Mouse (Mus musculus) CD4-positive, CD25-positive, alpha-beta regulatory T cell, adult 4 months (primary cell): ENCODE results near the gene Grid2. TPM values are rescaled to one million over a fixed set of nuclear protein-coding genes. Genes with fewer than 3 reads are reported as not detected.
"Not testable (repeated sequence)": the region's sequence is repeated elsewhere in the genome, so short reads cannot be mapped to it uniquely, and the experiment has no call there.

Experiments
- ATAC-seq: one replicate; pipeline ENCODE4 v1.8.0; 2017
- polyA plus RNA-seq, 2 experiments: library from polyadenylated mRNA; unstranded; fragments of 100-300 nt; shearing (Covaris generic); gene quantifications; one replicate each; pipeline ENCODE4 v1.2.1; 2017

Grid2 gene
- not detected for polyA plus RNA-seq

DNA sequence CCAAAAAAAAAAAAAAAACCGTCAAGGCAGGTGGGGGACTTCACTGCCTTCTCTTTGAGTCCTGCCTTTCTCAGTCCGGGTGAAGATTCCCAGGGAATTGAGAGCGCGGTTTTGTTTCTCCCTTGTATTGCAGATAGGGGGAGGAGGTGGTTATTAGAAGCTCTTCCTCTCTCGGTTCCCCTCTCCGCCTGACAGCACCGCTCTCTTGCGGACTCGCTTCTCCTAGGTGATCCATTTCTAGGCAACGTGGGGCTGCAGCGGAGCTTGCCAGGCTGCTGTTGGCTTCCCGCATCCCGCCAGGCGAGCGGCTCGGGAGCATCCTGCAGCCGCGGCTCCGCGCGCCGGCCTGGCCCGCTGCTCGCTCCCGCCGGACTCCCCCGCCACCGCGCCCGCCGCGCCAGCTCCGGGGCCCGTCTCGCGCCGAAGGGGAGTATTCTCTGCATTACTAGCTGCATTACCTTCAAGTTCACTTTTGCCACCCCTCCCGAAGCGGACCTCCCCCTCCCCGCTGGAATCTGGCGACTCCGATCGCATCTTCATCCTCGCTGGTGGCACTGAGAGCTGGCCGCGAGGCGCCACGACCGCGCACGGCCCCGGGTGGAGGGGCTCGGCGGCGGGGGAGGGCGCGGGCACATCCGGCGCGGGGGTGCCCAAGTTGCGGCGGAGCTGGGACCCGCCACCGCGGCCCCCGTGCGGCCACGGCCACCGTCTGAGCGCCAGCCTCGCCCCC, at the start of gene Grid2:
Gene Grid2 (plus strand): TSS at position 51 of the 730 bp plus-strand sequence.
- ATAC-seq = no peak

DNA sequence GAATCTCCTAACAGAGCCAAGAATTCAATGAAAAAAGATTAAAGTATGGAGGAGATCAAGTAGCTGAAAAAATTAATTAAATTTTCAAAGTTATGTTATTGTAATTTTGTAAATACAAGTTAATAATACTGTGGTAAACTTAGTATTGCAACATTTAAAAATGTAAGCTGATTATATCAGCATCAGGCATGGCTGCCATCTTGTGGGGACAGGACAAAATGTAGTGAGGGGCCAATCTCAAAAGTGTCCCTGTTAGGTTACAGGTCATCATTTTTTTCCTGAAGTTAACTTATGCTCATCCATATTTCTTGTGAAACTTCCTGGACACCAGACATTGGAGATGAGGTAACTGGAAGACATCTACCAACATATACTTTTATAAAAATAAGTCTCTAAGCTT, 4.9 kb upstream of the Grid2 start:
- ATAC-seq = no peak

GRCm38 (mm10) chr6:63256556-63257405, 1.1 kb downstream of the Grid2 start:
- no peak for ATAC-seq

GRCm38 (mm10) chr6:63257406-63257845, 1.8 kb downstream of the Grid2 start:
- no peak for ATAC-seq

- ATAC-seq = no peak
Observed at GRCm38 (mm10) chr6:63257876-63258275, 2.2 kb downstream of the Grid2 start.

GRCm38 (mm10) chr6:63259764-63260163, 4.1 kb downstream of the Grid2 start:
- no peak for ATAC-seq

DNA sequence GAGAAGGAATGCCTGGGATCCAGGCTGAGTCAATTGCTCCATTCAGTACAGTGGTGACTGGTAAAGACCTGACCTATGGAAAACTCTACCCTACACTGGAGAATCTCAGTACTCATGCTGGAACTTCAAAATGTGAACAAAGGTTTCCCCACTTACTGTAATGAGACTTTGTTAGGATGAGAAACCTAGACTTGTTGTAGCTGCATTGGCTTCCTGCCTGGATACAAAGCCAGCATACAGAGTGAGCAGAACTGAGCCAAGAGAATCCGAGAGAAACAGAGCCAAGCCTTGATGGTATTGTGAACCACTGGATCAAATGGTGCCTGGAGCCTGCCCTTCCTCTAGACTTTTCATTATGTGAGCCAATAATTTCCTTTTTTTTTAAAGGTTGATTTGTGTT, 28.7 kb downstream of the Grid2 start:
- no peak for ATAC-seq

GRCm38 (mm10) chr6:63342438-63343004, 86.8 kb downstream of the Grid2 start:
- ATAC-seq = no peak

DNA sequence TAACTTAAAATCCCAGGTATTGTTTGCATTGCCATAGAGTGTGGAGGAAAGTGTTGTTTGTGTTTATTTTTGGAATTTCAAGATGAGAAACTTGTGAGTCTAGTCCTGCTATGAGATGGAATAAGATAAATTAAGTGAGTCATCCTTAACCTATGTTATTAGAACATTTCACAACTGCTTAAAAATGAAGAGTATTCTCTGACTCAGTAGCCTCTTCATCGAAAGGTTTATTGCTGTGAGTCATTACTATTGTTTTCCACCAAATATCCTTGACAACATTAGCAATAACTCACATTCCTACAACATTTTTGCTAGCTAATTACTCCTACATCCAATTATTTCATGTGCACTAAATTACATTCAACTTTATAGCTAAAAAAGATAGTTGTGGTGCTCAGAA, 91.3 kb downstream of the Grid2 start:
- ATAC-seq = no peak

GRCm38 (mm10) chr6:63381061-63381611, 125.5 kb downstream of the Grid2 start:
- ATAC-seq = no peak

DNA sequence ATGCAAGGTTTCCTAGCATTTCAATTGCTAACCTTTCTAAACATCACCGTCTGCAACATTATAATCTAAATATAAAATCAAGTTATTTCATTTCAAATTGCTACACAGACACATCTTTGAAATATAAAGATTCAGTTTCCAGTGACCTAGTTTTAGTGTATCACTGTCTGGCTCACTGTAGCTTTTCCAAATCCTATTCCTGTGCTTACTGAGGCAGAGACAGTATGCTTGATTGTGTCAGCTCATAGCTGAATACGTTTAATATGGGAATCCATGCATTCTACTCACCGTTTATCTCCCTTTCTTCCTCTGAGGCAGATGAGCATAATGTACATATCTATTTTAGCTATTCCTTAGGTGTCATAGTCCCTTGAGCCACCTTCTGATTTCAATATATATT, 146.0 kb downstream of the Grid2 start:
- no peak for ATAC-seq

DNA sequence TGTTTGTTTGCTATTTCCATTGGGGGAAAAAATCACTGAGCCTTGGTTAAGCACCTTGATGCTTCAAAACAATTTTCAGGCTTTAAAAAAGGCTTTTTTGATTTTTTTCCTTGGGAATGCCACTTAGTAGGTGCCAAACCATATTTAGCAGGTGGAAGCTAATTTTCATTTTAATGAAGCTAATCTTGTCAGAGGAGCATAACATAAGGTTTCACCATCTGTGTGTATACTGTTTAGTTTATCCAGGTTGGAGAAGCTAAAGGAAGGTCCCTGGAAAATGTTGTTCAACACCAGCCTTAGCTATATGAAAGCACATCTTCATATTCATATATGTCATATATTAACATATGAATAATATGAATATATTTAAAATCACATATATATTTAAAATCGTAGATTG, 161.9 kb downstream of the Grid2 start:
- ATAC-seq = no peak

- no peak for ATAC-seq
Observed at GRCm38 (mm10) chr6:63432751-63433150, 177.1 kb downstream of the Grid2 start.

DNA sequence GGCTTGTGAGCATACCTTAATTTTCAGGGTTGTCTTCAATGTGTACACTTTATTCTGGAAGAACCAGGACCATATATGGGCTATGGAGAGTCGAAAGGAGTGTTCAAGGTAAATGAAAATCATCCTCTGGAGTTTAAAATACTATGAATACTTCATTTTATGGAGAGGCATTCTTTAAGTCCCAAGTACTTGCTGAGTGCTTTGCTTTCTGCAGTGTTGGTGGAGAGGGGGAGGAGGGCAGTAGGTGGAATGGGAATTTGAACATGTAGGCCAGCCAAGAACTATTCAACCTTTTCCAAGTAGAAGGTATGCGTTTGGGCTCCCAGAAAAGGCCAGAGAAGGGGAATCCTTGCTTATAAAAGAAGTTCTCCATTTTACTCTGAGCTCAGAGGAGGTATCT, 192.5 kb downstream of the Grid2 start:
- no peak for ATAC-seq

DNA sequence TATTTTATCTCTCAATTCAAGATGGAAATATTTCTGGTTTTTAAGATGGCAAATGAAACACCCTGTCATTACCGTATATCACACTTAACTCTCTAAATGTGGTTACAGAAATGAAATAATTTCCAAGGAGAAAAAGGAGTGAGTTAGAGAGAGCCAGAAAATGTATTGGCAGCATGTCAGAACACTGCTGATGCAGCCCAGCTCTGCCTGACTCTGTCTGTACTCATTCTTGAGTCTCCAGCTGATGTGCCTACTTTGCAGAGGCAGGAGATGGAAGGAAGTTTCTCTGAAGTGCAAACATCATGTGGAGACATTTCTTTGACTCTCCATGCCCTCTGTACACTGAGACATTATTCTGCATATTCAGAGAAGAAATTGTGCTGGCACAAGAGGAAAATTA, 226.5 kb downstream of the Grid2 start:
- no peak for ATAC-seq

GRCm38 (mm10) chr6:63515016-63515415, 259.3 kb downstream of the Grid2 start:
- ATAC-seq = no peak

DNA sequence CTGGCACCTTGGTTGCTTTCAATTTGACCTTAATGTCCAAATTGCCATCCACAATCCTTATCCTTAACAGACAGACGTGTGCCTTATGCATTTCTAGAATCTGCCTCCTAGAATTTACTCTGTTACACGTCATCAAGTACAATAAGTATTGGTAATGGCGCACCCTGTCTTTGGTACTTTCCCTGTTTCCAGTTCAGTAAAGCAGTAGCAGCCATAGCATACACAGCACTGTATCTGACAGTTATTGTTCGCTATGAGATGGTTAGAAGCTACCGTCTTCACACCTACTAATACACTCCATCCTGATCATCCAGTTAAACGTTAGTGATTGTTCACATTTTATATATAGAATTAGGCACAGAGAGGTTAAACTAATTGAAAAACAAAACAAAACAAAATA, 260.3 kb downstream of the Grid2 start:
- ATAC-seq = no peak

GRCm38 (mm10) chr6:63531751-63532150, 276.1 kb downstream of the Grid2 start:
- no peak for ATAC-seq

DNA sequence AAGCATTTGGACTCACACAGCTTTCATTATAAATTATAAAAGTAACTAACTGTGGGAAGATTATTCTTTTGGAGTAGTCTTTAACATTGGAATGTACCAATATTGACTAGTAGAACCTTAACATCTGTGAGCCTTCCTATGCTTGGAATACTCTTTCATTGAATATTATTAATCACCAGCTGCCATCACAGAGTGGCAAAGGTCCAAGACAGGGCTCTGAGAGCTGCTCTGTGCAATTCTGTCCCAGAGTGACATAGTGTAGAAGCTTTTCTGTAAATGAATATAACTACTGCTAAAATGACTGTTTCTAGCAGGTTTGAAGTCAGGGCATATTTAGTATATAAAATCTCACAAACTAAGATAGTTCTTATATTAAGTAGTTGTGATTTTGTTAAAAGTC, 277.2 kb downstream of the Grid2 start:
- no peak for ATAC-seq

DNA sequence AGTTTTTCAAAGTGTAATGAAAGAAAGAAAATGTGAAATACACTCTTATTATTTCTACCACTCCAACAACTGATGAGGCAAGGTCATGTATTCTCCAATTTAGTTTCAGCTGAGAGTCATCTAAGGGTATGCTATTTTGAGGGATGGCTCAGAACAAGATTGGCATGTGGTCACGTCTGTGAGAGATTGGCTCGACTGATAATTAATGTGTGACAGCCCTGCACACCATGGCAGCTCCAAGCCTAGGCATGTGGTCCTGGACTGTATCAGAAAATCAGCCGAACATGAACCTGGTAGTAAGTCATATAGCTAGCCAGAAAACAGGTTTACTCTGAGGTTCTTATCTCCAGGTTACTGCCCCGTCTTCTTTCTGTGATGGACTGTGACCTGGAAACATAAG, 292.1 kb downstream of the Grid2 start:
- no peak for ATAC-seq

GRCm38 (mm10) chr6:63568741-63569140, 313.1 kb downstream of the Grid2 start:
- not testable (repeated sequence) for ATAC-seq

- ATAC-seq = no peak
Observed at GRCm38 (mm10) chr6:63590681-63591080, 335.0 kb downstream of the Grid2 start.

- ATAC-seq = no peak
Observed at GRCm38 (mm10) chr6:63609570-63609969, 353.9 kb downstream of the Grid2 start.
